Mouse (Mus musculus): ENCODE measurements at regions not wholly inside any gene's neighbourhood (a gene's known extent, or its start where the extent isn't known, plus 50 kb on each side); places are given as distances from the start of the nearest gene placed in this dataset.

GRCm38 (mm10) chr5:7586547-7586946, 242.0 kb upstream of the Zfp804b start:
- TF ChIP-seq CTCF (IDR thresholded peaks at IDR 0.05; ENCODE audit: low read depth, low read length) (no peak), POLR2A (IDR thresholded peaks at IDR 0.05; ENCODE audit: extremely low read depth, insufficient read depth, low read length) (no peak)

Measured in liver, adult 2 months (tissue).